Mouse (Mus musculus) ES-E14 (cell line): ENCODE measurements around the gene Msx3. TPM values are rescaled to one million over a fixed set of nuclear protein-coding genes. Genes with fewer than 3 reads are reported as not detected.

Experiments
- DNase-seq: peaks from one replicate; pipeline ENCODE4 v3.0.0-alpha.2; 2013; ENCODE audit warnings: low read depth, low spot score
- H3K27ac ChIP-seq: 2 replicates; pipeline ENCODE4 v1.5.1; 2012; ENCODE audit warnings: low read depth, mild to moderate bottlenecking, low read length, moderate library complexity, mixed read lengths; ENCODE audit not compliant: poor library complexity, insufficient read depth, severe bottlenecking
- H3K36me3 ChIP-seq: 2 replicates; pipeline ENCODE4 v1.6.1; 2012; ENCODE audit warnings: mild to moderate bottlenecking, low read length, moderate library complexity, mixed read lengths; ENCODE audit not compliant: control insufficient read depth, poor library complexity, insufficient read depth, severe bottlenecking
- H3K4me1 ChIP-seq, 2 experiments: fragments of 150-350 bp in 1 of 2; sonication (generic) in 1 of 2; 2 replicates each; pipeline ENCODE4 v1.6.1; 2012; ENCODE audit warnings: low read length in 2 of 2, mild to moderate bottlenecking in 1 of 2, mixed read lengths in 1 of 2; ENCODE audit not compliant: control insufficient read depth in 2 of 2, insufficient read depth in 2 of 2, poor library complexity in 1 of 2
- H3K4me3 ChIP-seq, 2 experiments: fragments of 150-350 bp in 1 of 2; sonication (generic) in 1 of 2; 2 replicates each; pipeline ENCODE4 v1.5.1; 2012; ENCODE audit warnings: low read length in 2 of 2, low read depth in 1 of 2, mild to moderate bottlenecking in 1 of 2, mixed read lengths in 1 of 2; ENCODE audit not compliant: insufficient read depth in 1 of 2, poor library complexity in 1 of 2, severe bottlenecking in 1 of 2
- H3K9ac ChIP-seq: 2 replicates; pipeline ENCODE4 v1.6.1; 2012; ENCODE audit warnings: low read depth, mild to moderate bottlenecking, low read length, mixed read lengths; ENCODE audit not compliant: poor library complexity, insufficient read depth, severe bottlenecking
- H3K9me3 ChIP-seq: fragments of 150-350 bp; sonication (generic); 2 replicates; pipeline ENCODE4 v1.6.1; 2012; ENCODE audit warnings: low read depth, mild to moderate bottlenecking, low read length; ENCODE audit not compliant: control insufficient read depth, insufficient read depth
- CHD2 ChIP-seq: IDR thresholded peaks from 2 replicates; pipeline ENCODE4 v1.6.1; 2014; ENCODE audit warnings: mild to moderate bottlenecking, low read depth, low read length, inconsistent platforms
- HCFC1 ChIP-seq: IDR thresholded peaks from 2 replicates; pipeline ENCODE4 v1.6.1; 2012; ENCODE audit warnings: low read length, inconsistent platforms, borderline replicate concordance; ENCODE audit not compliant: insufficient read depth
- MAFK ChIP-seq: IDR thresholded peaks from 2 replicates; pipeline ENCODE4 v1.6.1; 2014; ENCODE audit warnings: mild to moderate bottlenecking, low read depth, low read length, inconsistent platforms; ENCODE audit not compliant: insufficient read depth
- ZC3H11A ChIP-seq: IDR thresholded peaks from 2 replicates; pipeline ENCODE4 v1.6.1; 2012; ENCODE audit warnings: low read depth, mild to moderate bottlenecking, inconsistent platforms, low read length, borderline replicate concordance
- ZNF384 ChIP-seq: IDR thresholded peaks from 2 replicates; pipeline ENCODE4 v1.6.1; 2012; ENCODE audit warnings: low read depth, low read length, inconsistent platforms
- in situ Hi-C, 2 experiments: fragments of 600-800 bp; cut with MboI; formaldehyde crosslinking; loops; one replicate each; pipeline ENCODE4 v1.15.1; 2025; ENCODE audit warnings: low sequenced_read_pairs in 2 of 2, inconsistent platforms in 1 of 2; ENCODE audit not compliant: unreplicated experiment in 2 of 2
- total RNA-seq: library from RNA; depleted of rRNA; stranded (reverse); fragments of 300-350 nt; gene quantifications from 2 replicates; pipeline ENCODE4 v1.2.3, GENCODE M21; 2012

Msx3 gene
- total RNA-seq, 1 experiment: 0.27 TPM

DNA sequence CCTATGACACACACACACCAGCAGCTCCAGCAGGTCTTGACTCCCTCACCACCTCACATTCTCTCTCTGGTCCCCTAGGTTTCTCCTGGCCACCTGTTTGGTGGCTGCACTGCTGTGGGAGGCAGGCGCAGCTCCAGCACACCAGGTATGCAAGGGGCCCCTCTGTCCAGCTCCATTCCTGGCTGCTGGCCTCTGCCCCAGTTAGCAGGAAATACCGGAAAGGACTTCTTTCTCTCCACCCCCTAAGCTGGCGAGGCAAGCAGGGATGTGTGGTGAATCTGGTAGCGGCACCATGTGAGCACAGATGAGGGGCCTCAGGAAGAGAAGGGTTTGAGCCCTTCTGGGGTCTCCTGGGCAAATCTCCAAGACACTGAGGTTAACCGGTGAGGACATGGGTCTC lies 46.1 kb upstream of the Msx3 start:
- in situ Hi-C loops: no loop called here
- H3K9ac ChIP-seq: no peak overlapping the region
- no peak overlapping the region for H3K4me3 ChIP-seq
- H3K27ac ChIP-seq: no peak overlapping the region
- no peak for DNase-seq
- H3K9me3 ChIP-seq: no peaks in the 10 kb centered on the region
- no peaks in the 10 kb centered on the region for H3K4me1 ChIP-seq
- H3K36me3 ChIP-seq: no peaks in the 10 kb centered on the region
- no peak for TF ChIP-seq HCFC1
- no peak for TF ChIP-seq ZC3H11A
- no peak for TF ChIP-seq ZNF384
- no peak for TF ChIP-seq CHD2
- no peak for TF ChIP-seq MAFK

GRCm38 (mm10) chr7:140092924-140093528 lies 44.1 kb upstream of the Msx3 start, which contains the start of gene Prap1:
Prap1 (plus strand) TSS chr7:140093395.
- Histone ChIP-seq H3K4me1 (no peaks in the 10 kb centered on the region), H3K4me3 (no peak within 1 kb of the TSS), H3K36me3 (no peaks in the 10 kb centered on the region), H3K9me3 (no peaks in the 10 kb centered on the region), H3K9ac (no peak within 1 kb of the TSS), H3K27ac (no peak within 1 kb of the TSS)
- TF ChIP-seq MAFK (no peak), CHD2 (no peak), ZC3H11A (no peak), HCFC1 (no peak), ZNF384 (no peak)
- DNase-seq: no peak
- in situ Hi-C loops: no loop called here

DNA sequence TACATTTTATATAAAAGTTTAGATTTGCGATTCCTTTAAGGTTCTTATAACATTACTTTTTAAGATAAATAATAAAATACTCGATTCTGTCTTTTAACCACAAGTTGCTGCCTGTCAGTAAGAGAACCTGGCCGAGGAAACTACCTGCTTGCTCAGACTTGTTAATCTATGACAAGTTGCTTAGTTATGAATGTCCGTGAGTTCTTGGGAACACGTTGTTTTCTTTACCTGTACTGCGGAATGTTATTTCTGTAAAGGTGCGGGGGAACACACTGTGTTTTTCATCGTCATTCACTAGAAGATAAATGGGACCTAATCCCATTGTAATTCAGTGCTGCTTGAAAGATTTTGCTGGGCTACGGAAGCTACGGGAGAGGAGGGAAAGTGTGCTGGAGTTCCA lies 41.7 kb upstream of the Msx3 start:
- in situ Hi-C loops: no loop called here
- no peaks in the 10 kb centered on the region for H3K36me3 ChIP-seq
- DNase-seq: no peak

DNA sequence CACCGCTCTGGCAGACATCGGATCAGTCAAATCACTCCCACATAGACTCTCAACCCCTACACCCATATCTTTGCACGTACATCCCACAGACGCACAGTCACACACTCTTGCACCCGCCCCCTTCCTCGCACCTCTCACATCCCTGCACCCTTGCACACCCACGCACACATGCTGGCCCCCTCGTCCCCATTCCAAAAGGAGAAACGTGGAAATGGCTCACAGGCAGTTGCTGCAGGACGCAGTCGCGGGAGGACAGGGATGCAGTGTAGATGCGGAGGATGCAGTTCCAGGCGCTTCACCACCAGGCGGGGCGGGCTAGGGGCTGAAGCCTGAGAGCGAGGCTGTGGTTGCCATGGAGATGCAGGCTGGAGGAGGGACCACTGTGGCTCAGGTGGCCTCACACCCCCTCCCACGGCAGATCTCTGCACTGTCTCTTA lies 33.4 kb upstream of the Msx3 start, which contains the start of gene Caly:
TSS of gene Caly (minus strand) at position 307 of the 437 bp plus-strand sequence.
- in situ Hi-C loops: loop anchor here in 1 of 2 experiments (5.0 kb wide), 1 partner anchor 60 kb away; no protein-coding TSS in a partner anchor
- TF ChIP-seq CHD2 (no peak), HCFC1 (no peak), ZC3H11A (no peak), MAFK (no peak), ZNF384 (no peak)
- Histone ChIP-seq H3K9me3 (no peaks in the 10 kb centered on the region), H3K27ac (no peak within 1 kb of the TSS), H3K4me3 (no peak within 1 kb of the TSS), H3K4me1 (peaks cover 0 to 2% of the 10 kb centered on the region in 2 experiments; a peak in 1 of 4 replicates), H3K36me3 (no peaks in the 10 kb centered on the region), H3K9ac (no peak within 1 kb of the TSS)
- peak; percentile 71 for DNase-seq

More for the DNA sequence above, 41.7 kb upstream of the Msx3 start:
- Histone ChIP-seq H3K9me3 (no peaks in the 10 kb centered on the region), H3K4me3 (no peak overlapping the region), H3K4me1 (peaks cover 0 to 2% of the 10 kb centered on the region in 2 experiments; a peak in 1 of 4 replicates), H3K27ac (no peak overlapping the region), H3K9ac (no peak overlapping the region)
- TF ChIP-seq ZC3H11A: no peak
- no peak for TF ChIP-seq HCFC1
- no peak for TF ChIP-seq ZNF384
- no peak for TF ChIP-seq CHD2
- no peak for TF ChIP-seq MAFK
